Mouse (Mus musculus) embryonic facial prominence, embryonic 13.5 days (tissue): Measurements from ENCODE around the gene Nkiras2. TPM values are rescaled to one million over a fixed set of nuclear protein-coding genes. Genes with fewer than 3 reads are reported as not detected.

ENCODE experiments used
- ATAC-seq: fragments of 200-750 bp; cut with Nextera tagmentation; 2 replicates; pipeline ENCODE4 v1.8.0; 2017; ENCODE audit warnings: low read depth; ENCODE audit not compliant: insufficient number of reproducible peaks, insufficient read depth, low FRiP score, low TSS enrichment
- H3K27ac ChIP-seq: fragments of 300-500 bp; sonication (generic); 2 replicates; pipeline ENCODE4 v1.5.1; 2015; ENCODE audit warnings: moderate library complexity, mild to moderate bottlenecking, inconsistent platforms
- H3K27me3 ChIP-seq: fragments of 300-500 bp; sonication (generic); 2 replicates; pipeline ENCODE4 v1.6.1; 2015; ENCODE audit warnings: mild to moderate bottlenecking, inconsistent platforms
- H3K36me3 ChIP-seq: fragments of 300-500 bp; sonication (generic); 2 replicates; pipeline ENCODE4 v1.6.1; 2015; ENCODE audit warnings: mild to moderate bottlenecking, inconsistent platforms
- H3K4me1 ChIP-seq: fragments of 300-500 bp; sonication (generic); 2 replicates; pipeline ENCODE4 v1.6.1; 2015; ENCODE audit warnings: inconsistent platforms
- H3K4me2 ChIP-seq: fragments of 300-500 bp; sonication (generic); 2 replicates; pipeline ENCODE4 v1.6.1; 2015; ENCODE audit warnings: moderate library complexity, mild to moderate bottlenecking, inconsistent platforms
- H3K4me3 ChIP-seq: fragments of 300-500 bp; sonication (generic); 2 replicates; pipeline ENCODE4 v1.5.1; 2015; ENCODE audit warnings: mild to moderate bottlenecking, inconsistent platforms
- H3K9ac ChIP-seq: fragments of 300-500 bp; sonication (generic); 2 replicates; pipeline ENCODE4 v1.6.1; 2015; ENCODE audit warnings: mild to moderate bottlenecking, inconsistent platforms
- H3K9me3 ChIP-seq: fragments of 300-500 bp; sonication (generic); 2 replicates; pipeline ENCODE4 v1.6.1; 2016; ENCODE audit warnings: inconsistent platforms
- WGBS: fragments of 180-500 bp; shearing (Covaris S2); methylation state at CpG from one replicate; pipeline ENCODE4 v1.1.7; 2015; ENCODE audit warnings: mixed read lengths; 5-methylcytosine and 5-hydroxymethylcytosine counted together
- polyA plus RNA-seq: library from polyadenylated mRNA; unstranded; fragments of >200 nt; fragmentation: Nextera tagmentation; extraction: Ambion mirVana; gene quantifications from 2 replicates; pipeline ENCODE4 v1.2.1, GENCODE M21; 2015

Gene Nkiras2
- polyA plus RNA-seq, 1 experiment from 2014 or later = 79.0 TPM

DNA sequence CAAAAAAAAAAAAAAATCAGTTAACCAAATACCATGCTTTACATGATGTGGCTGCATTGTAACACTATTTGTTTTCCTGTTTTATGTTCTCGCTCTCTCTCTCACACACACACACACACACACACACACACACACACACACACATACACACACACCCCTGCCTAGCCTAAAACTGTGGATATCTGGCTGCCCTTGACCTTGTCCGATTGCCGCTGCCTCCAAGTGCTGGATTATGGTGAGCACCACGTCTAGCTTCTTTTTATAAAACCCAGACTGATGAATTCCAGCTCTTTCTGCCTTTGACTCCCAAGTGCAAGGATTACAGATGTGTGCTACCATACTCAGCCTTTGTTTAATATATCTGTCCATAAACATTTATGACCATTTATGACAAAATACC lies 1.6 kb upstream of the Nkiras2 start:
- peak overlapping the region; percentile 86 for H3K4me2 ChIP-seq
- peaks cover 19% of the 10 kb centered on the region for H3K4me1 ChIP-seq
- peak overlapping the region; percentile 95; the same call in 1 of the 2 replicates for H3K4me3 ChIP-seq
- ATAC-seq = no peak
- 89% methylated on average over 4 of the region's 4 CpGs for WGBS
- no peaks in the 10 kb centered on the region for H3K9me3 ChIP-seq
- peaks cover 5% of the 10 kb centered on the region; the same call in 1 of the 2 replicates for H3K36me3 ChIP-seq
- no peak overlapping the region; the same call in 1 of the 2 replicates for H3K9ac ChIP-seq
- no peak overlapping the region for H3K27ac ChIP-seq
- H3K27me3 ChIP-seq = no peaks in the 10 kb centered on the region

- Histone ChIP-seq H3K9me3 (no peaks in the 10 kb centered on the region), H3K27ac (peak overlapping the region; percentile 96), H3K9ac (peak overlapping the region; percentile 94), H3K36me3 (peaks cover 12% of the 10 kb centered on the region), H3K4me2 (peak overlapping the region; percentile 86), H3K27me3 (no peaks in the 10 kb centered on the region), H3K4me3 (peak overlapping the region; percentile 95), H3K4me1 (peaks cover 28% of the 10 kb centered on the region)
- peak; percentile 96 for ATAC-seq
- under 1% methylated on average over 40 of the region's 40 CpGs for WGBS
These were observed 486 bp downstream of the Nkiras2 start for GRCm38 (mm10) chr11:100619485-100619975.

DNA sequence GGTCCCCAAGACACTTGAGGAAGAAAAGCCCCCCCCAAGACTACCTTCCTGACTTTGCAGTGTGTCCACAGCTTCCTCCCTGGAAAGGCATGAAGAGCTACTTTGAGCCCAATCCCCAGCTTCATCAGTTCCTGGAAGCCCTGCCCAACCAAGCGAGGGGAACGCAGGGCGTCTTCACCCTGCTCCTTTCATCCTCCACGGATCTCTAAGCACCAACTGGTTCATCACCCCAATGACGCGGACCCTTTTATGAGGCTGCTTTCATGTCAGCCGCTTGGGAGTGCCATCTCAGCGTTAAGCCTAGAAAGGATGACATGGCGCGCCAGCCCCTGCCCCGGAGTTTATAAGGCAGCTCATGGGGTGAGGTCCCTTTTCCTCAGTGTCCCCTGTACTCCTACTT lies 938 bp downstream of the Nkiras2 start, which contains the start of gene Dnajc7:
Gene Dnajc7, minus strand, starts transcription at position 187 of the 400 bp plus-strand sequence.
- no peaks in the 10 kb centered on the region for H3K9me3 ChIP-seq
- 7% methylated on average over 11 of the region's 11 CpGs for WGBS
- H3K9ac ChIP-seq = peak within 1 kb of the TSS; percentile 94
- H3K27me3 ChIP-seq = no peaks in the 10 kb centered on the region
- H3K4me2 ChIP-seq = peak within 1 kb of the TSS; percentile 86
- no peak for ATAC-seq
- H3K4me1 ChIP-seq = peaks cover 32% of the 10 kb centered on the region
- peaks cover 16% of the 10 kb centered on the region for H3K36me3 ChIP-seq
- H3K4me3 ChIP-seq = peak within 1 kb of the TSS; percentile 95
- H3K27ac ChIP-seq = peak within 1 kb of the TSS; percentile 96

- Histone ChIP-seq H3K27me3 (no peaks in the 10 kb centered on the region), H3K36me3 (peaks cover 38% of the 10 kb centered on the region), H3K4me2 (peak overlapping the region; percentile 65), H3K27ac (peak overlapping the region; percentile 91), H3K9me3 (no peaks in the 10 kb centered on the region), H3K4me1 (peaks cover 29% of the 10 kb centered on the region), H3K9ac (peak overlapping the region; percentile 88), H3K4me3 (peak overlapping the region; percentile 68)
- ATAC-seq = peak; percentile 66
- under 1% methylated on average over 24 of the region's 24 CpGs for WGBS
These were observed 3.7 kb downstream of the Nkiras2 start for GRCm38 (mm10) chr11:100622714-100623113.

DNA sequence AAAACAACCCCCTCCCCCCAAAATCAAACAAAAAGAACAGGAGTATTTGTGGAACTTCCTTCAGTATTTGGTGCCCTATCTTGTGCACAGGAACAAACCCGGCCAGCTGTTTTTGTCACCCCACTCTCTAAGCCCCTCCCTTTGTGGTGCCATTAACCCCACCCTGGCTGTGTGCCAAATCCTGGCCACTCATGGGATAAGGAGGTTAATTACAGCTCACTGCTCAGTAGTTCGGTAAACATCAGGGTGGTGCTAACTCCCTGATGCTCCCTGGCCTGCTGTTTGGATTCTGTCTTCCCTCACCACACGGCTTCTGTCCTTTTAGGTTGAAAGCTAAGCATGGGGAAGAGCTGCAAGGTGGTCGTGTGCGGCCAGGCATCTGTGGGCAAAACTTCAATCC lies 4.8 kb downstream of the Nkiras2 start:
- Histone ChIP-seq H3K4me3 (peak overlapping the region; percentile 68), H3K4me2 (peak overlapping the region; percentile 65), H3K27ac (peak overlapping the region; percentile 55; the same call in 1 of the 2 replicates), H3K9ac (no peak overlapping the region), H3K9me3 (no peaks in the 10 kb centered on the region), H3K36me3 (peaks cover 38% of the 10 kb centered on the region), H3K27me3 (no peaks in the 10 kb centered on the region), H3K4me1 (peaks cover 23% of the 10 kb centered on the region)
- WGBS = 53% methylated on average over 5 of the region's 5 CpGs
- no peak for ATAC-seq

DNA sequence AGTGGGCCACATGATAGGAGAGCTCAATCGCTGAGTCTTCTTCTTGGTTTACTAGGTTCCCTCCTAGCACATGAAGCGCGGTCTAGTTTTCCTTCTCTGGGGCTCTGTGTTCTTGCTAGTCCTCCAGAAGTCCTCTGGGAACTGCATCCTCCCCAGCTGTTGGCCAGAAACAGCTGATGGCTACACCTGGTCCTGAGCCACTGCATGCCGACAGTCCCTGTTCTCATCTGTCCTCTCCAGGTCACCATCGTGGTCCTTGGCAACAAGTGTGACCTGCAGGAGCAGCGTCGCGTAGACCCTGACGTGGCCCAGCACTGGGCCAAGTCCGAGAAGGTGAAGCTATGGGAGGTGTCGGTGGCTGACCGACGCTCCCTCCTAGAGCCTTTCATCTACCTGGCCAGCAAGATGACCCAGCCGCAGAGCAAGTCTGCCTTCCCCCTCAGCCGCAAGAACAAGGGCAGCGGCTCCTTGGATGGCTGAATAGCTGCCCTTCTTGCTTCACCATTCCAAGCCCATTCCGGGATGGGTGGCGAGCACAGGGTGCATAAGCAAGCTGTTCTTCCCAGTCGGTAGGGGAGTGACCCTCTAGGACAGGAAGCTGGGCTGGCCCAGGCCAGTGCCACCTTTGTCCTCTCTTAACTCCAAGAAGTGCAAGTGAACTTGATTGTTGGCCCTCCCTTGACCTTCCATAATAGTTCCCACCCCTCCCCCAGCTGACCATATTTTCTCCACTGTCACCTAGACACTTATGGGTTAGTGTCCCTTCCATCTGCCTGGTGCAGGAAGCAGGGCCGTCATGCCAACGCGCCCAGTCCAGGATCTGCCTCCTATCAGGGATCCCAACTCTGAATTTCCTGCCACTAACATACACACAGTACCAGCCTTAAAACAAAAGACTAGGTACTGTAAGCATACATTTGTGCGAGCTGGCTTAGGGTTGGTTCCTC lies 7.0 kb downstream of the Nkiras2 start:
- peaks cover 22% of the 10 kb centered on the region for H3K4me1 ChIP-seq
- H3K9ac ChIP-seq = no peak overlapping the region
- H3K4me3 ChIP-seq = no peak overlapping the region
- 92% methylated on average over 23 of the region's 23 CpGs for WGBS
- no peak for ATAC-seq
- H3K27me3 ChIP-seq = peaks cover 5% of the 10 kb centered on the region; the same call in 1 of the 2 replicates
- no peak overlapping the region for H3K27ac ChIP-seq
- H3K9me3 ChIP-seq = no peaks in the 10 kb centered on the region
- H3K4me2 ChIP-seq = no peak overlapping the region
- H3K36me3 ChIP-seq = peaks cover 38% of the 10 kb centered on the region

GRCm38 (mm10) chr11:100626701-100627195 lies 7.7 kb downstream of the Nkiras2 start:
- no peaks in the 10 kb centered on the region for H3K9me3 ChIP-seq
- H3K4me3 ChIP-seq = no peak overlapping the region
- peaks cover 5% of the 10 kb centered on the region; the same call in 1 of the 2 replicates for H3K27me3 ChIP-seq
- WGBS = 22% methylated on average over 9 of the region's 9 CpGs
- peaks cover 22% of the 10 kb centered on the region for H3K4me1 ChIP-seq
- no peak overlapping the region for H3K4me2 ChIP-seq
- no peak overlapping the region for H3K9ac ChIP-seq
- peaks cover 38% of the 10 kb centered on the region for H3K36me3 ChIP-seq
- H3K27ac ChIP-seq = no peak overlapping the region
- 0 out of 2 replicates have a peak, but pooled peaks have one; percentile 43 for ATAC-seq

- H3K9ac ChIP-seq = 0 out of 2 replicates have a peak overlapping the region, but pooled peaks have one; percentile 60
- ATAC-seq = no peak
- 86% methylated on average over 5 of the region's 5 CpGs for WGBS
These were observed 9.0 kb downstream of the Nkiras2 start for GRCm38 (mm10) chr11:100628056-100628455.

DNA sequence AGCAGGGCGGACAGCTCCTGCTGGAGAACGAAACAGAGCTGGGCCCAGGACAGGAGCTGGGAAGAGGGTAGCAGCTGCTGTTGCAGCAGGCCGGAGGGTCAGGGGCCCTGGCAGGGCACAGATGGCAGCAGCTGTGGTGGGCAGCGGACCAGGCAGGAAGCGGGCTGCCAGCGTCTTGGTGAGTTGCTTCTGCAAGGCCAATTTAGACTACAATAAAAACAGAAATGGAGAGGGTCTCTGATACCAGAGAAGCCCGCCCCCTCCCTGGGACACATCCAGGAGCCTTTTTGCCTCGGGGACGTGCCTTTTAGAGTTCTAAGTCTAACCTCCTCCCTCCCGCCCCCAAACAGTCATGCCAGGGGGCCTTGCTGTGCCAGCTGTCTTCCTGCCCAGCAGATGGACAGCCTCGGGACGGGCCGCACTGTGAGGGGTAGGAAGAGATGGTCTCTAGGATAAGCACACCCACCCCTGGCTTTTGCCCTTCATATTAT lies 9.9 kb downstream of the Nkiras2 start:
- no peak overlapping the region for H3K4me2 ChIP-seq
- H3K4me3 ChIP-seq = no peak overlapping the region
- H3K27ac ChIP-seq = no peak overlapping the region
- no peaks in the 10 kb centered on the region for H3K9me3 ChIP-seq
- WGBS = 57% methylated on average over 13 of the region's 13 CpGs
- peak overlapping the region; percentile 60; the same call in 1 of the 2 replicates for H3K9ac ChIP-seq
- H3K4me1 ChIP-seq = peaks cover 18% of the 10 kb centered on the region
- no peak for ATAC-seq
- peaks cover 37% of the 10 kb centered on the region for H3K36me3 ChIP-seq
- H3K27me3 ChIP-seq = peaks cover 5% of the 10 kb centered on the region; the same call in 1 of the 2 replicates

More at GRCm38 (mm10) chr11:100628056-100628455, 9.0 kb downstream of the Nkiras2 start:
- no peak overlapping the region for H3K4me2 ChIP-seq
- peaks cover 38% of the 10 kb centered on the region for H3K36me3 ChIP-seq
- H3K4me1 ChIP-seq = peaks cover 22% of the 10 kb centered on the region
- H3K4me3 ChIP-seq = no peak overlapping the region
- no peak overlapping the region for H3K27ac ChIP-seq
- H3K9me3 ChIP-seq = no peaks in the 10 kb centered on the region
- H3K27me3 ChIP-seq = peaks cover 5% of the 10 kb centered on the region; the same call in 1 of the 2 replicates

DNA sequence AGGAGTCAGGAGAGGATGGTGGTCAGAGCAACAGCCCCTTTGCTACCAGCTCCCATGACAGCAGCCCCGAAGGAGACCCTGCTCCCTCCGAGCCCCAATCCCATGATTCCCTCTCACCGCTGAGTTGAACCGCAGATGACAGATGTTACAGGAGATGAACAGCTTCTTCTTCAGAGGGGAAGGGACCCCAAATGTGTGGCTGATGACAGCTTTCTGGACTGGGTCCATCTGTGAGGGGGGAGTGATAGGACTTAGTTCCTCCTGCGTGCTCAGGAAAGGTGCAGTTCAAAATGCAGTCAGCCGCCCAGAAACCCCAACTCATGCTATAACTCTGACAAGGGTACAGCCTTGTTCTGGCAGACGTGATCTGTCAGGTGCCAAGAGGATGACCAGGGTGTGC lies 15.5 kb downstream of the Nkiras2 start:
- H3K9me3 ChIP-seq = no peaks in the 10 kb centered on the region
- no peaks in the 10 kb centered on the region for H3K36me3 ChIP-seq
- ATAC-seq = no peak
- H3K27me3 ChIP-seq = peaks cover 24% of the 10 kb centered on the region
- H3K4me2 ChIP-seq = no peak overlapping the region
- 76% methylated on average over 7 of the region's 7 CpGs for WGBS
- H3K27ac ChIP-seq = no peak overlapping the region
- no peak overlapping the region for H3K9ac ChIP-seq
- no peaks in the 10 kb centered on the region for H3K4me1 ChIP-seq
- no peak overlapping the region for H3K4me3 ChIP-seq

DNA sequence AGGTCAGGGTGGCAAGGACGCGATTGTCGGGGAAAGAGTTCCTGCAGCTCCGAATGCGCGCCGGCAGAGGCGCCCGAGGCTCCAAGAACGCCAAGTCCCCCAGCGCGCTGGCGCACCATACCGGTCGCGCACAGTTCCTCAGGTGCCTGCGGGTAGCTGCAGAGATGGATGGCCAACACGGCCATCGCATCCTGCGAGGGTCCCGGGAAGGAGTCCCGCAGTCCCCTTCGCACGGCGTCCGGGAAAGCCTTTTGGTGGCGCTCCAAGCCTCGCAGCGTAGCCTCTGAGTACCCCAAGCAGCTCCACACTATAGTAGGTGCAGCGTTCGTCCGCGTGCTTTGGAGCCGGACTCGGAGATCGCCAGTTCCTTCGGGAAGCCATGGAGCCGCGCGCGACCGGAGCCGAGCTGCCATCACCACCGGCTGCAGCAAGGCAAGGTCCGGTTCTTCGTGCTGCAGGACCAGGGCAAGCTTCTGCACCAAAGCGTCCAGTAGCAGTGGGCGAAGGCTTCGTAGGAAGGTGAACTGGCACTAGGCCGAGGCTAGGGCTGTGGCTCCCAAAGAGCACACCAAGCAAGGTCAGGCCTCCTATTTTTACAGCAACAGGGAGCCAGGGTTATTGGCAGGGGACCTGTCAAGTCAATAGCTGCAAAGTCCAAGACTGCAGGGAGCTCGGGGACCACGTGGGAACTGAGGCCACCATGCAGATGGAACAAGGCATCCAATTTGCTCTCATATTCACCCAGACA lies 21.3 kb downstream of the Nkiras2 start:
- WGBS = 8% methylated on average over 52 of the region's 52 CpGs
- ATAC-seq = no peak
- H3K27me3 ChIP-seq = peaks cover 41% of the 10 kb centered on the region

More for the DNA sequence above, 21.3 kb downstream of the Nkiras2 start:
- Histone ChIP-seq H3K4me1 (peaks cover 17% of the 10 kb centered on the region), H3K9ac (peak overlapping the region; percentile 63), H3K4me2 (peak overlapping the region; percentile 71), H3K36me3 (no peaks in the 10 kb centered on the region), H3K9me3 (no peaks in the 10 kb centered on the region), H3K27ac (no peak overlapping the region), H3K4me3 (peak overlapping the region; percentile 39)
